Mouse (Mus musculus) cerebellum, postnatal 14 days (tissue): ENCODE data around the gene Zbtb37.

Experiments
- DNase-seq, 2 experiments: peaks; one replicate each; pipeline ENCODE4 v3.0.0; 2021; ENCODE audit warnings: mixed read lengths in 2 of 2

Gene Zbtb37

GRCm38 (mm10) chr1:161034435-161035280 lies at the start of gene Zbtb37:
Zbtb37 (minus strand) TSS chr1:161034849.
- peak; percentile 98 for DNase-seq

DNA sequence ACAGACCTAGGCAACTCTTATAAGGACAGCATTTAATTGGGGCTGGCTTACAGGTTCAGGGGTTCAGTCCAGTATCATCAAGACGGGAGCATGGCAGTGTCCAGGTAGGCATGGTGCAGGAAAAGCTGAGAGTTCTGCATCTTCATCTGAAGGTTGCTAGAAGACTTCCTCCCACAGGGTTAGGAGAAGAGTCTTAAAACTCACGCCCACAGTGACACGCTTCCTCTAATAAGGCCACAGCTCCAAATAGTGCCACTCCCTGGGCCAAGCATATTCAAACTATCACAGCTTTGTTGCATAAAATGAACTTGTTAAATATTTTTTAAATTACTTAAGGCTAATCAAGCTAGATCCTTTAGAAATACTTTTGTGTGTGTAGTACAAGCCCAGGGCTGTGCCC lies 42.6 kb upstream of the Zbtb37 start:
- DNase-seq: no peak

GRCm38 (mm10) chr1:161076238-161076637 lies 41.6 kb upstream of the Zbtb37 start:
- DNase-seq: no peak

DNA sequence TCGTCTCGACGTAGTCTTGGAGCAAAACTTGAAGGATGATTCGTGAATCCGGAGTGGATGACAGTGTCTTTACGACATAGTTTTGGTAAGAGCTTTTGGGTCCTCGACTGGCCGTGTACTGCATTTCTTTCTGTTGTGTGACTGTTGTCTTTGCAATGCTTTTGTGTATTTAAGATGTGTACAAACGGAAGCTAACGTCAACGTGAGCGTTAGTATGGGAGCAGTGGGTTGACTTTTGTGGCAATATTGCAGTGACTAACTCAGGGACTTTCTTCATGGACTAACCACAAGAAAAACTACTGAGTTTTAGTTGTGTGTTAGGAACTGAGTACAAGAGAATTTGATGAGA lies 36.6 kb upstream of the Zbtb37 start:
- no peak for DNase-seq

DNA sequence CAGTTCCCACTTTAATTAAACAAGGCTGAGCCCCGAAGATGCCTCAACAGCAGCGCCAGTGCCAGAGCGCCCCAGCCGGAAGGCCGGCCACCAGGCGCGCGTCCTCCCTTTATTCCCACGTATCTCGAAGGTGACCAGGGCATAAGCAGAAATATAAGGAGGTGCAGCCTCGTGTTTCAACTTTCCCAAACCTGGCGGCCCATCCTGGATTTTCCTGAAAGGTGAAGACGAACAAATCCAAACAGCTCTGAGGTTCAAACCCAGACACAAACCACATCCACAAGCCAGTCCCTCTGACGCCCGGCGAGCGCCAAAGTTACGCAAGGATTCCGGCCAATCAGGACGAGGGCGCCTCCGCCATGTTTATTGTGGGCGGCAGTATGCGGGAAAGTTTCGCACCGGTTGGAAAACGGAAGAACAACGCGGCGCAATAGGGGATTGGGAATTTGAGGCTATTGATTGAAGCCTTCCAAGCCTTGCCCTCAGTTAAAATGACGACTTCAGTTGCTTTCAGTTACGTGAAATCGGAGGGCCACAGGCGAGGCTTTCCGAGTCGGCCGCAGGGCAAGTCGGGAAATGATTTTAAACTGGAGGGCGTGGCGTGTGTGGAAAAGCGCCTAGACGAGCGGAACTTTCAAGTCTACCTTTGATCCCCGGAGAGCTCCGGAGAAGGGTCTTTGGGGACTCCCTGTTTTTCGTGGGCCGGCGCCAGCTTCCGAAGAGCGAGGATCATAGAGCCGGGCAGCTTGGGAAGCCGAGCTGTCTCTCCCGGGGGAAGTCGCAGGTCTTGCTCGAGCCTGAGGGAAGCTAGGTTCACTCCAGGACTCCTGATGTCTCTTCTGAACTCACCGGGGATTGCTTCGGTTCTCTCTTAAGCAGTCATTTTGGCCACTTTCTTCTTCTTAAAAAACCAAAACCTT lies 36.0 kb upstream of the Zbtb37 start, which contains the start of the genes Dars2 and Cenpl:
Gene Dars2, minus strand, starts transcription at position 307 of the 920 bp plus-strand sequence.
Gene Cenpl, plus strand, starts transcription at position 362 of the 920 bp plus-strand sequence.
- DNase-seq: peak; percentile 96 to 97

GRCm38 (mm10) chr1:161063351-161063750 lies 28.7 kb upstream of the Zbtb37 start:
- no peak for DNase-seq

- no peak for DNase-seq
These were observed 22.5 kb upstream of the Zbtb37 start for GRCm38 (mm10) chr1:161057164-161057563.

DNA sequence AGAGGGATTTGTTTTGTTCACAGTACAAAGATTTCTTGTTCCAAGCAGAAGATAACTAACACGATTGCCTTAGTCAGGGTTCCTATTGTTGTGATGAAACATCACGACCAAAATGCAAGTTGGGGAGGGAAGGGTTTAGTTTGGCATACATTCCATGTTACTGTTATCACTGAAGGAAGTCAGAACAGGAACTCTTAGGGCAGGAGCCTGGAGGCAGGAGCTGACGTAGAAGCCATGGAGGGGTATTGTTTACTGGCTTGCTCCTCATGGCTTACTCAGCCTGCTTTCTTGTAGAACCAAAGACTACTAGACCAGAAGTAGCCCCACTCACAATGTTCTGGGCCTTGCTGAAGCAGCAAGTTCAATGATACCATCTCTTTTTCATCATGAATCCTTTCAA lies 12.3 kb upstream of the Zbtb37 start:
- DNase-seq: no peak

GRCm38 (mm10) chr1:161041261-161042020 lies 6.8 kb upstream of the Zbtb37 start:
- DNase-seq: no peak

DNA sequence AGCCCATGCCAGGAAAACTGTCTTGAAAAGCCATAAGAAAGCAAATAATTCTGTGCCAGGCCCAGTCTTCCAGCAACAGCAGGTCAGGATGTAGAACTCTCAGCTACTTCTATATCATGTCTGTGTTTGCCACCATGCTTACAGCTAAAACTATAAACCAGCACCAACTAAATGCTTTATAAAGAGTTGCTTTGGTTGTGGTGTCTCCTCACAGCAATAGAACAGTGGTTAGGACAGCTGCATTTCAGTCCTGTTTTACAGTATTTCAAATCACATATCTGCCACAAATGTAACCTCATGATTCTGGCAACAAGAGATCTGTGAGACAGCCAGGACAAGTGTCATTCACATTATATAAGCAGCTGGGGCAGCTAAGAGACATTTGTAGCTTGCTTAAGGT lies 6.2 kb upstream of the Zbtb37 start:
- no peak for DNase-seq

DNA sequence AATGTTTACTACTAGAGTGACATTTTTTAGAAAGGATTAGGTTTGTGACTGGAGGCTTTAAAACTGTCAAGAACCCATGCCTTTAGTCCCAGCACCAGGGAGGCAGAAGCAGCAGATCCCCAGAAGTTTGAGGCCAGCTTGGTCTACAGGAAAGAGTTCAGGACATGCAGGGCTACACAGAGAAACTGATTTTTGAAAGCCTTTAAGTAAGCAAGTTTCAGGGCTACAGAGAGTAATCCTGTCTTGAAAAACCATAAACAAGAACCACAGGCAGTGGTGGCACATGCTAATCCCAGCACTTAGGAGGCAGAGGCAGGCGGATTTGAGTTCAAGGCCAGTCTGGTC lies 5.7 kb upstream of the Zbtb37 start:
- no peak for DNase-seq

- DNase-seq: no peak
These were observed 5.2 kb upstream of the Zbtb37 start for GRCm38 (mm10) chr1:161039741-161040425.

DNA sequence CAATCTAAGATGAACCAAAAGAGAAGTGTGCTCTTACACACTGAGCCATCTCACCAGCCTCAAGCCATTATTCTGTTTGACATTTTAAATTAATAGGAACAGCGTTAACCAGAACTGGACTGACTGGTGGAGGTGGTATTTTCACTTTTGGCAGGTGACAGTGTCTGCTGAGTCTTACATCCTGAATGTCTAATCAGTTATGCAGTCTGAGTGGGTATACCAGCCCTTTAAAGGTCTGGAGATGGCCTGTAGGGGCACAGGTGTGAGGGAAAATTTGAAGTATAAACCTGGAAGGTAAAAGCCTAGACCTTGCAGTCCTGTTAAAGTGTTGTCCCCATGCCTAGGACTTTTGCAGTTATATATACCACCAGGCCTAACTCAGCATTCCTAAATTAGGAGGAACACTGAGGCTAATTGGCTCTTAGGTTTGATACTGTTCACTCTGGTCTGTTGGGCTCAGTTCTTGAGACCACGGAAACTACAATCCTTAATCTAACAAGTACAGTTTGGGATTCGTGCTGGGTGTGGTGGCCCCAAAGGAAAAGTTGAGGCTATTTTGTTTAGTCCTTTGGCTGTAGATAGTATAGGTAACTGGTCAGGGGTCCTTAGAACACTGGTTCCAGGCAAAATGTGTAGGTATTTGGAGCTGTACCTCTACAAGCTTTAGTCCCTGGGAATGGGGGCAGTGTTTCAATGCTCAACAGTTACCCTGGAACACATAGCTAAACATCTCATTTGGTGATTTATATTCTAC lies 4.5 kb upstream of the Zbtb37 start:
- no peak for DNase-seq

- DNase-seq: no peak
These were observed 3.4 kb upstream of the Zbtb37 start for GRCm38 (mm10) chr1:161038004-161038403.

- DNase-seq: no peak
These were observed 3.0 kb upstream of the Zbtb37 start for GRCm38 (mm10) chr1:161037599-161037998.

DNA sequence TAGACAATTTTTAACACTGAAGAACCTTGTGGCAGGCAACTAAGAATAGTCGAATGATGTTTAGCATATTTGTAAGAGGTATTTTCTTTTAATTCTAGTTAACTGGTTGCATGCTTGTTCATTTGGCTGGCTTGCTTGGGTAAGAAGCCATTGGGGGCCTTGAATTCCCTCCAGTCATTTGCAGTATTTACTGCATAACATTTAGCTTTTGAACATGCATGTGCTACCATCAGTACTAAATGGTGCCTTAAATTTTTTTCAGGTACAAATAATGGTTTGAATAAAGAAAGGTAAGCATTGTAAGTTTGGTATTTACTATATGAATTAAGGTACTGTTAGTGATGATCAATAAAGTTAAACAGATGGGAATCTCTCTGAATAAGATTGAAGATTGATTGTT lies 2.4 kb upstream of the Zbtb37 start:
- DNase-seq: no peak

DNA sequence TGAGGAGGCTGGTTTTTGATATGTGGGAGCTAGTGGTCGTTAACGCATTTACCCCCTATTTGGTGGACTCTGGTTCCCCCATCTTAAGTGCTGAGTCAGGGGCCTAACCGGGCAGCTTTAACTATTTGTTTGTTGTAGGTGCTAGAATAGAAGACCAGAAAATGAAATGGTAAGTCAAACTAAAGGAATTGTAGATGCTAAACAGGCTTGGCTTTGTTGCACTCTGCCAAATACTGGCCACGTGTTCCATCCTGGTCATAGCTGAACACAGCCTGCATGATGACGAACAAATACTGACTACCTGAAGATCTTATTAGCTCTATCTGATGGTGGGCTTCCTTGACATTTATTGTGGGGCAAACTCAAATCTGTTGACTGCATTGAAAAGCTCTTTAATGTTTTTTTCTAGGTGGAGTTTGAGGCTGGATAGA lies 1.8 kb upstream of the Zbtb37 start:
- peak; percentile 19 to 28 for DNase-seq

- DNase-seq: peak; percentile 61
These were observed 1.2 kb upstream of the Zbtb37 start for GRCm38 (mm10) chr1:161035786-161036404.

DNA sequence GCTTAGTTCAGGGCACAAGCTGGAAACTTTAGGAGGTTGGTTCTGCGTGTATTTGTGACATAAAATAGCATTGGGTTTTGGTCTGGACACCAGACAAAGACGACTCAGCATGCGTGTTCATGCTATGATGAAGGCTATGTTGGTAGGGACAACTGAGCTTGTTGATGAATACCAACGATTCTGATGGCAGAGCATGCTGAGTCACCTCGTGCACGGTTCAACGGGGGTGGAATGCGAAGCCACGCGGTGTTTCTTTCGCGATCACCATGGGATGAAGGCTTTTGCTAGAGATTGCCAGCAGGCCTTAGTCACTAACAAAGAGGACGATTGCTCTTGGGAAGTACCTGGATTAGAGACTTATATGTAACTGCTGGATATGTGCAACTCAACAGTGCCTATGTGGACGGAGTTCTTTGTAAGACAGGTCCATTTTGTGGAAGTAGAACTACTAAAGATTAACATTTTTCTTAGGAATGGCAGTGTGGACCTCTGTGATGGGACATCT lies 684 bp upstream of the Zbtb37 start:
- DNase-seq: peak in 1 of 2 experiments; percentile 68

- DNase-seq: no peak
These were observed 704 bp downstream of the Zbtb37 start for GRCm38 (mm10) chr1:161033856-161034434.
